Mouse (Mus musculus): ENCODE data around the gene Ttf1. TPM values are rescaled to one million over a fixed set of nuclear protein-coding genes. Genes with fewer than 3 reads are reported as not detected.

Ttf1 gene
- polyA plus RNA-seq, 1 experiment from 2014 or later = 11.6 TPM

DNA sequence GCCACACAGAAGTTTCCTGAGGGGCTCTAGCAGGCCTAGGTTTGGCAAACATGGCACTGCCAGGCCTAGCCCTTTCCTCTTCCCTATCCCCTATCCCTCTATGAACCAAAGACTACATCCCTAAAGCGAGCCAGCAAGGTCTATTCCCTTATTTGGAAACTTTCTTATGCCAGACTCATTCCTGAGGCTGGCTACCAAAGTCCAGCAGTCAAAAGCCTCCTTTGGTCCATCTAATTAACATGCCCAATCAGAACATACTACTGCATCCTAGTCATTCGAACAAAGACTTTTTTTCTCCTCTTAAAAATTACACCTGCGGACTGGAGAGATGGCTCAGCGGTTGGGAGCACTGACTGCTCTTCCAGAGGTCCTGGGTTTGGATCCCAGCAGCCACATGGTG, 28.1 kb upstream of the Ttf1 start:
- ATAC-seq (ENCODE audit: low FRiP score) (no peak), DNase-seq (ENCODE audit: low spot score) (no peak)
- Histone ChIP-seq H3K4me3 (ENCODE audit: low read depth, low read length) (no peak overlapping the region), H3K4me1 (replicated peaks; ENCODE audit: control insufficient read depth, insufficient read depth, low read length) (no peaks in the 10 kb centered on the region; the same call in none of the 2 replicates), H3K9ac (ENCODE audit: low read depth, low read length) (no peak overlapping the region), H3K4me2 (replicated peaks; ENCODE audit: low read depth, low read length) (no peak overlapping the region), H3K9me3 (ENCODE audit: control insufficient read depth, low read length) (no peaks in the 10 kb centered on the region), H3K36me3 (ENCODE audit: control insufficient read depth, insufficient read depth, low read length) (no peaks in the 10 kb centered on the region), H3K27ac (ENCODE audit: low read depth, low read length) (no peak overlapping the region), H3K27me3 (ENCODE audit: control insufficient read depth, insufficient read depth, low read length) (peaks cover 3% of the 10 kb centered on the region; the same call in 1 of the 2 replicates)
- 86% methylated on average over 4 of the region's 4 CpGs for WGBS

GRCm38 (mm10) chr2:29034542-29035475, 25.3 kb upstream of the Ttf1 start:
- no peaks in the 10 kb centered on the region for H3K9me3 ChIP-seq (ENCODE audit: control insufficient read depth, low read length)
- H3K27ac ChIP-seq (ENCODE audit: low read depth, low read length) = no peak overlapping the region
- DNase-seq (ENCODE audit: low spot score) (no peak), ATAC-seq (ENCODE audit: low FRiP score) (no peak)
- peaks cover 10% of the 10 kb centered on the region; the same call in 1 of the 2 replicates for H3K27me3 ChIP-seq (ENCODE audit: control insufficient read depth, insufficient read depth, low read length)
- H3K4me3 ChIP-seq (ENCODE audit: low read depth, low read length) = no peak overlapping the region
- H3K4me2 ChIP-seq (replicated peaks; ENCODE audit: low read depth, low read length) = no peak overlapping the region
- no peak overlapping the region for H3K9ac ChIP-seq (ENCODE audit: low read depth, low read length)
- no peaks in the 10 kb centered on the region; the same call in none of the 2 replicates for H3K4me1 ChIP-seq (replicated peaks; ENCODE audit: control insufficient read depth, insufficient read depth, low read length)
- 48% methylated on average over 20 of the region's 20 CpGs for WGBS
- H3K36me3 ChIP-seq (ENCODE audit: control insufficient read depth, insufficient read depth, low read length) = no peaks in the 10 kb centered on the region

- DNase-seq (ENCODE audit: low spot score) = no peak
- H3K27ac ChIP-seq (ENCODE audit: low read depth, low read length) = no peak overlapping the region
- no peak overlapping the region for H3K4me2 ChIP-seq (replicated peaks; ENCODE audit: low read depth, low read length)
- no peak overlapping the region for H3K4me3 ChIP-seq (ENCODE audit: low read depth, low read length)
- no peaks in the 10 kb centered on the region for H3K4me1 ChIP-seq (replicated peaks; ENCODE audit: control insufficient read depth, insufficient read depth, low read length)
- ATAC-seq (ENCODE audit: low FRiP score) = no peak
- no peak overlapping the region for H3K9ac ChIP-seq (ENCODE audit: low read depth, low read length)
- no peaks in the 10 kb centered on the region for H3K9me3 ChIP-seq (ENCODE audit: control insufficient read depth, low read length)
- H3K27me3 ChIP-seq (ENCODE audit: control insufficient read depth, insufficient read depth, low read length) = peaks cover 11% of the 10 kb centered on the region; the same call in 1 of the 2 replicates
- 50% methylated on average over 8 of the region's 8 CpGs for WGBS
- no peaks in the 10 kb centered on the region for H3K36me3 ChIP-seq (ENCODE audit: control insufficient read depth, insufficient read depth, low read length)
Observed at GRCm38 (mm10) chr2:29035698-29036097, 24.4 kb upstream of the Ttf1 start.

- WGBS = 37% methylated on average over 5 of the region's 5 CpGs
- peaks cover 31% of the 10 kb centered on the region for H3K27me3 ChIP-seq (ENCODE audit: control insufficient read depth, insufficient read depth, low read length)
- ATAC-seq (ENCODE audit: low FRiP score) = no peak
- DNase-seq (ENCODE audit: low spot score) = no peak
- H3K9ac ChIP-seq (ENCODE audit: low read depth, low read length) = no peak overlapping the region
- no peaks in the 10 kb centered on the region; the same call in 1 of the 2 replicates for H3K4me1 ChIP-seq (replicated peaks; ENCODE audit: control insufficient read depth, insufficient read depth, low read length)
- no peak overlapping the region for H3K4me3 ChIP-seq (ENCODE audit: low read depth, low read length)
- no peaks in the 10 kb centered on the region for H3K9me3 ChIP-seq (ENCODE audit: control insufficient read depth, low read length)
- no peaks in the 10 kb centered on the region for H3K36me3 ChIP-seq (ENCODE audit: control insufficient read depth, insufficient read depth, low read length)
- H3K4me2 ChIP-seq (replicated peaks; ENCODE audit: low read depth, low read length) = no peak overlapping the region
- no peak overlapping the region for H3K27ac ChIP-seq (ENCODE audit: low read depth, low read length)
Observed at GRCm38 (mm10) chr2:29039741-29040140, 20.3 kb upstream of the Ttf1 start.

DNA sequence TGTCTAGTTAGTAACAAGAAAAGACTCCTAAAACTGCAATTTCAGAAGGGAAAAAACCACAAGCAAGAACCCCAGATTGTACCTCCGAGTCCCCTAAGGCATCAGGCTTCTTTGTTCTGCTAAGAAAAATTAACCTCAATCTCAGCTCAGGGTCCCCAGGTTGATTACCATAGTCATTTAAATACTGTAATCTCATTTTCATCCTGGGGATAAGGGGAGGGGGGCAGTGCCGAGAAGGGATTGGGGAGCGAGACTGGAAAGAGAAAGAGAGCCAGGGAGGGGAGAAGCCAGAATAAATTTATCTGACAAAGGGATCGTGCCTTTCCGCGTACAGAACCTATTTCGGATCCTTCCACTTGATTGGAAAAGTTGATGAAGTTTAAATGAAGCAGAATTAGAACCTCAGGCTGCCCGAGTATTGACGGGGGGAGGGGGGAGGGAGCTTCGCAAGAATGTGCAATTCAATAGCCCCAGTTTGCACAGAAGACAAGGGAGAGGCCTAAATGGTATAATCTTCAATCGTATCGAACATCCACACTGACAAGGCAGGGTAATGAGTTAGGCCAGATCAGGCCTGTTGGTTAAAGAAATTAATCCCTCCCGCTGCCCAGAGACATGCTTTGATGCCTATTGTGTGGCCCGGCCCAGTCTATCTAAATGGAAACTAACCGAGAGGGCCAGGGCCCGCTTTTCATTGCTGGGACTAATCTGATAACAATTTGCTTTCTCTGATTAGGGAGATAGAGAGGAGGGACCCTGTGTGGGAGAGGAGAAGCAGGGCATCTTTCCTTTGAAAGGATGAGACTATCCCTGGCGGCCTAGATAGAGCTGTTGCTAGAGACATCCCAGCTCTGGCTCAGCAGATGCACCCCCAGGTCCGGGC, 19.2 kb upstream of the Ttf1 start:
- Histone ChIP-seq H3K4me2 (replicated peaks; ENCODE audit: low read depth, low read length) (no peak overlapping the region), H3K27me3 (ENCODE audit: control insufficient read depth, insufficient read depth, low read length) (peaks cover 31% of the 10 kb centered on the region), H3K27ac (ENCODE audit: low read depth, low read length) (peak overlapping the region; percentile 49; the same call in 1 of the 2 replicates), H3K9ac (ENCODE audit: low read depth, low read length) (peak overlapping the region; percentile 28; the same call in 1 of the 2 replicates), H3K36me3 (ENCODE audit: control insufficient read depth, insufficient read depth, low read length) (no peaks in the 10 kb centered on the region), H3K9me3 (ENCODE audit: control insufficient read depth, low read length) (no peaks in the 10 kb centered on the region), H3K4me1 (replicated peaks; ENCODE audit: control insufficient read depth, insufficient read depth, low read length) (no peaks in the 10 kb centered on the region; the same call in 1 of the 2 replicates), H3K4me3 (ENCODE audit: low read depth, low read length) (no peak overlapping the region)
- WGBS = 4% methylated on average over 18 of the region's 18 CpGs
- DNase-seq (ENCODE audit: low spot score) = no peak
- ATAC-seq (ENCODE audit: low FRiP score) = peak; percentile 51; the same call in 1 of the 2 replicates

DNA sequence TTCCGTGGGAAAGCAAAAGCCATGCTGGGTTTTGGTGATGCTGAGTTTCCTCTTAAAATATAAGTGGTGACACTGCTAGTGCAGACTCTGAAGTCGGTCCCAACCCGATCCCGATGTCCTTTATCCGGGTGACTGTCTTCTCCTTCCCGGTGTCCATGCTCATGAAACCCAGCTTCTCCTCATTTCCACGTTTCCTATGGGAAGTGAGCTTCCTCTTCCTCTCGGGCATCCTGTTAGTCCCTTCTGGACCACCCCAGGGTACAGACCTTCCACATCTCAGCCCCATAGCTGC, 18.6 kb upstream of the Ttf1 start:
- no peak overlapping the region for H3K4me3 ChIP-seq (ENCODE audit: low read depth, low read length)
- H3K9ac ChIP-seq (ENCODE audit: low read depth, low read length) = peak overlapping the region; percentile 28; the same call in 1 of the 2 replicates
- H3K4me1 ChIP-seq (replicated peaks; ENCODE audit: control insufficient read depth, insufficient read depth, low read length) = peaks cover 3% of the 10 kb centered on the region; the same call in 1 of the 2 replicates
- ATAC-seq (ENCODE audit: low FRiP score) (no peak), DNase-seq (ENCODE audit: low spot score) (no peak)
- WGBS = 19% methylated on average over 8 of the region's 8 CpGs
- H3K27me3 ChIP-seq (ENCODE audit: control insufficient read depth, insufficient read depth, low read length) = peaks cover 31% of the 10 kb centered on the region
- H3K27ac ChIP-seq (ENCODE audit: low read depth, low read length) = peak overlapping the region; percentile 49; the same call in 1 of the 2 replicates
- H3K36me3 ChIP-seq (ENCODE audit: control insufficient read depth, insufficient read depth, low read length) = no peaks in the 10 kb centered on the region
- no peak overlapping the region for H3K4me2 ChIP-seq (replicated peaks; ENCODE audit: low read depth, low read length)
- H3K9me3 ChIP-seq (ENCODE audit: control insufficient read depth, low read length) = no peaks in the 10 kb centered on the region

DNA sequence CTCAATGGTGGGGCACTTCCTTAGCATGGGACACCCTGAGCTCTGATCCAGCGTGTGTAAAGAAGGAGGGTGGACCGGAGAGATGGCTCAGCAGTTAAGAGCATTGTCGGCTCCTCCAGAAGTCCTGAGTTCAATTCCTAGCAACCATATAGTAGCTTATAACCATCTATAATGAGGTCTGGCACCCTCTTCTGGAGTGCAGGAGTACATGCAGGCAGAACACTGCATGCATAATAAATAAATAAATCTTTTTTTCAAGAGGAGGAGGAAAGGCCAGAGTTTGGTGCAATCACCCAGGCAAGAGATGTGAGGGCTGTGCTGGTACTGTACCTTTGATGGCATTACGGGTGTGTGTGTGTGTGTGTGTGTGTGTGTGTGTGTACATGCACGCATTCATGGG, 17.9 kb upstream of the Ttf1 start:
- 83% methylated on average over 5 of the region's 5 CpGs for WGBS
- Histone ChIP-seq H3K4me1 (replicated peaks; ENCODE audit: control insufficient read depth, insufficient read depth, low read length) (peaks cover 3% of the 10 kb centered on the region; the same call in 1 of the 2 replicates), H3K9ac (ENCODE audit: low read depth, low read length) (no peak overlapping the region), H3K4me3 (ENCODE audit: low read depth, low read length) (no peak overlapping the region), H3K36me3 (ENCODE audit: control insufficient read depth, insufficient read depth, low read length) (no peaks in the 10 kb centered on the region), H3K9me3 (ENCODE audit: control insufficient read depth, low read length) (no peaks in the 10 kb centered on the region), H3K4me2 (replicated peaks; ENCODE audit: low read depth, low read length) (no peak overlapping the region), H3K27ac (ENCODE audit: low read depth, low read length) (no peak overlapping the region), H3K27me3 (ENCODE audit: control insufficient read depth, insufficient read depth, low read length) (peaks cover 31% of the 10 kb centered on the region)
- DNase-seq (ENCODE audit: low spot score) = no peak
- ATAC-seq (ENCODE audit: low FRiP score) = no peak

GRCm38 (mm10) chr2:29046151-29046550, 13.9 kb upstream of the Ttf1 start:
- Histone ChIP-seq H3K4me1 (replicated peaks; ENCODE audit: control insufficient read depth, insufficient read depth, low read length) (peaks cover 3% of the 10 kb centered on the region; the same call in 1 of the 2 replicates), H3K36me3 (ENCODE audit: control insufficient read depth, insufficient read depth, low read length) (no peaks in the 10 kb centered on the region), H3K9ac (ENCODE audit: low read depth, low read length) (peak overlapping the region; percentile 23; the same call in 1 of the 2 replicates), H3K4me3 (ENCODE audit: low read depth, low read length) (no peak overlapping the region), H3K4me2 (replicated peaks; ENCODE audit: low read depth, low read length) (0 out of 2 replicates have a peak overlapping the region, but pooled peaks have one; percentile 11), H3K27ac (ENCODE audit: low read depth, low read length) (no peak overlapping the region), H3K9me3 (ENCODE audit: control insufficient read depth, low read length) (no peaks in the 10 kb centered on the region), H3K27me3 (ENCODE audit: control insufficient read depth, insufficient read depth, low read length) (peaks cover 24% of the 10 kb centered on the region)
- ATAC-seq (ENCODE audit: low FRiP score) (no peak), DNase-seq (ENCODE audit: low spot score) (peak; percentile 46)
- 16% methylated on average over 16 of the region's 16 CpGs for WGBS

Data from hindbrain, embryonic 11.5 days (tissue).